Mouse (Mus musculus): ENCODE results near the gene Tubb3. TPM values are rescaled to one million over a fixed set of nuclear protein-coding genes. Genes with fewer than 3 reads are reported as not detected.

The Tubb3 gene
- total and polyA plus RNA-seq, 3 experiments: 1.8 to 3.1 (median 2.2) TPM

GRCm38 (mm10) chr8:123454559-123454958, 43.3 kb downstream of the Tubb3 start:
- in situ Hi-C loops (cut with MboI; ENCODE audit: low pct_ligation_motif_present, low pct_unique_long_range_greater_than_20kb, low sequenced_read_pairs) (no loop called here), dilution Hi-C loops (cut with MboI; ENCODE audit: extremely low pct_ligation_motif_present, extremely low pct_unique_long_range_greater_than_20kb, low sequenced_read_pairs) (no loop called here)
- peaks cover 44 to 82% of the 10 kb centered on the region in 2 experiments for H3K36me3 ChIP-seq (replicated peaks in 1 of 2; ENCODE audit: control insufficient read depth in 1 of 2, insufficient read depth in 1 of 2, low read length in 1 of 2)
- no peak for TF ChIP-seq ZNF384 (IDR thresholded peaks at IDR 0.05; ENCODE audit: low read depth, low read length)
- no peak for TF ChIP-seq E2F4 (IDR thresholded peaks at IDR 0.05; ENCODE audit: insufficient replicate concordance, low read depth, low read length)
- TF ChIP-seq POLR2AphosphoS2 (IDR thresholded peaks at IDR 0.05; ENCODE audit: low read depth, low read length): no peak
- TF ChIP-seq MEF2A (IDR thresholded peaks at IDR 0.05; ENCODE audit: borderline replicate concordance, low read depth, low read length): no peak
- no peak for TF ChIP-seq TCF12 (IDR thresholded peaks at IDR 0.05; ENCODE audit: low read depth, low read length)
- no peak for TF ChIP-seq GABPA (IDR thresholded peaks at IDR 0.05; ENCODE audit: insufficient replicate concordance, low read depth, low read length)
- TF ChIP-seq EP300 (IDR thresholded peaks at IDR 0.05; ENCODE audit: low read length): no peak
- TF ChIP-seq RAD21 (IDR thresholded peaks at IDR 0.05; ENCODE audit: low read depth, low read length): no peak
- TF ChIP-seq ZKSCAN1 (IDR thresholded peaks at IDR 0.05; ENCODE audit: borderline replicate concordance, low read depth, low read length): no peak
- TF ChIP-seq MAFK (IDR thresholded peaks at IDR 0.05; ENCODE audit: insufficient replicate concordance, low read length): no peak
- TF ChIP-seq SIN3A (IDR thresholded peaks at IDR 0.05; ENCODE audit: low read length): no peak
- TF ChIP-seq ETS1 (conservative IDR thresholded peaks at IDR 0.05; ENCODE audit: low read depth, low read length): no peak
- no peak for TF ChIP-seq CHD1 (IDR thresholded peaks at IDR 0.05; ENCODE audit: low read depth, low read length)
- no peak for TF ChIP-seq JUND (conservative IDR thresholded peaks at IDR 0.05; ENCODE audit: low read depth, low read length)
- TF ChIP-seq NELFE (IDR thresholded peaks at IDR 0.05; ENCODE audit: low read depth, low read length): no peak
- no peak overlapping the region for H3K4me2 ChIP-seq (ENCODE audit: insufficient read depth, low read depth, poor library complexity, severe bottlenecking)
- H3K9me3 ChIP-seq (replicated peaks; ENCODE audit: low read length): no peaks in the 10 kb centered on the region
- H3K27me3 ChIP-seq (replicated peaks): no peaks in the 10 kb centered on the region
- H3K79me2 ChIP-seq (replicated peaks; ENCODE audit: control insufficient read depth, extremely low read depth, insufficient read depth, poor library complexity, severe bottlenecking): no peaks in the 10 kb centered on the region
- H3K4me1 ChIP-seq (ENCODE audit: control insufficient read depth in 1 of 2, insufficient read depth in 2 of 2): peaks cover 0 to 3% of the 10 kb centered on the region in 2 experiments; a peak in 1 of 4 replicates
- no peak for DNase-seq (ENCODE audit: extremely low read depth)
- H3K9ac ChIP-seq (ENCODE audit: insufficient read depth, low read depth): no peak overlapping the region
- no peak overlapping the region for H3K27ac ChIP-seq (ENCODE audit: insufficient read depth, low read depth)
- H3K4me3 ChIP-seq (replicated peaks in 1 of 3; ENCODE audit: low read depth in 2 of 3, low read length in 2 of 3, poor library complexity in 1 of 3): no peak overlapping the region

DNA sequence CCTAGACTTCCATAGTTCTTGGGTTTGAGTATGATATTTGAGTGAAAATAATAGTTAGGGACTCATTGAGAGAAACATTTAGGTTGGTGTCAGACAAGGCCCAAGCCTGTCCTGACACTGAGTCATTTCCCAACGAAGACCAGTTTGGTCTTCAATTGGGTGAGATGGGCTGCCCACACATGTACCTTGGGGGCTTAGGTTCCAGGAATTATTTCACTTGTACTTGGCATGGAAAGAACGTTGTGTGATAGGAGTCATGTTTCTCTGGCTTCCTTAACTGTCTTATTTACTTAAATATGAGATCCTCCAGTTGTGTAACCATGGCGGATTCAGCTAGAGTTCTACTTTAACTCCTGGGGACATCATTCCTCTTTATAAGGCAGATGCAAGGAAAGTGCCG, 52.4 kb downstream of the Tubb3 start:
- H3K79me2 ChIP-seq (replicated peaks; ENCODE audit: control insufficient read depth, extremely low read depth, insufficient read depth, poor library complexity, severe bottlenecking): no peaks in the 10 kb centered on the region
- H3K27me3 ChIP-seq (replicated peaks): no peaks in the 10 kb centered on the region
- TF ChIP-seq NELFE (IDR thresholded peaks at IDR 0.05; ENCODE audit: low read depth, low read length) (no peak), MEF2A (IDR thresholded peaks at IDR 0.05; ENCODE audit: borderline replicate concordance, low read depth, low read length) (no peak), SIN3A (IDR thresholded peaks at IDR 0.05; ENCODE audit: low read length) (no peak), PAX5 (IDR thresholded peaks at IDR 0.05; ENCODE audit: low read length) (no peak), MAX (IDR thresholded peaks at IDR 0.05; ENCODE audit: low read length) (no peak), ZMIZ1 (IDR thresholded peaks at IDR 0.05; ENCODE audit: low read depth, low read length) (no peak), JUND (conservative IDR thresholded peaks at IDR 0.05; ENCODE audit: low read depth, low read length) (no peak), MYC (IDR thresholded peaks at IDR 0.05; ENCODE audit: low read depth, low read length) (no peak), EP300 (IDR thresholded peaks at IDR 0.05; ENCODE audit: low read length) (no peak), ETS1 (conservative IDR thresholded peaks at IDR 0.05; ENCODE audit: low read depth, low read length) (no peak), KAT2A (IDR thresholded peaks at IDR 0.05; ENCODE audit: insufficient replicate concordance, low read length) (no peak), ZKSCAN1 (IDR thresholded peaks at IDR 0.05; ENCODE audit: borderline replicate concordance, low read depth, low read length) (no peak)
- peaks cover 5% of the 10 kb centered on the region for H3K9me3 ChIP-seq (replicated peaks; ENCODE audit: low read length)
- H3K4me2 ChIP-seq (ENCODE audit: insufficient read depth, low read depth, poor library complexity, severe bottlenecking): no peak overlapping the region
- DNase-seq (ENCODE audit: extremely low read depth): no peak
- no peak overlapping the region for H3K27ac ChIP-seq (ENCODE audit: insufficient read depth, low read depth)
- H3K36me3 ChIP-seq (replicated peaks in 1 of 2; ENCODE audit: control insufficient read depth in 1 of 2, insufficient read depth in 1 of 2, low read length in 1 of 2): peaks cover 16 to 47% of the 10 kb centered on the region in 2 experiments
- in situ Hi-C loops (cut with MboI; ENCODE audit: low pct_ligation_motif_present, low pct_unique_long_range_greater_than_20kb, low sequenced_read_pairs): no loop called here
- H3K4me3 ChIP-seq (replicated peaks in 1 of 3; ENCODE audit: low read depth in 2 of 3, low read length in 2 of 3, poor library complexity in 1 of 3): no peak overlapping the region
- H3K4me1 ChIP-seq (ENCODE audit: control insufficient read depth in 1 of 2, insufficient read depth in 2 of 2): peaks cover 2 to 5% of the 10 kb centered on the region in 2 experiments; a peak in 3 of 4 replicates
- dilution Hi-C loops (cut with MboI; ENCODE audit: extremely low pct_ligation_motif_present, extremely low pct_unique_long_range_greater_than_20kb, low sequenced_read_pairs): no loop called here
- H3K9ac ChIP-seq (ENCODE audit: insufficient read depth, low read depth): no peak overlapping the region
